Mouse (Mus musculus) liver, embryonic 13.5 days (tissue): ENCODE measurements around the gene Mlc1. TPM values are rescaled to one million over a fixed set of nuclear protein-coding genes. Genes with fewer than 3 reads are reported as not detected.

Source experiments
- ATAC-seq: fragments of 200-750 bp; cut with Nextera tagmentation; 2 replicates; pipeline ENCODE4 v1.8.0; 2017; ENCODE audit warnings: low read depth, mild to moderate bottlenecking, moderate number of reproducible peaks, moderate library complexity
- DNase-seq: peaks from one replicate; pipeline ENCODE4 v3.0.0; 2022
- H3K27ac ChIP-seq: fragments of 300-500 bp; sonication (generic); 2 replicates; pipeline ENCODE4 v1.5.1; 2015; ENCODE audit warnings: moderate library complexity, mild to moderate bottlenecking, inconsistent platforms
- H3K27me3 ChIP-seq: fragments of 300-500 bp; sonication (generic); 2 replicates; pipeline ENCODE4 v1.6.1; 2015; ENCODE audit warnings: mild to moderate bottlenecking, inconsistent platforms
- H3K36me3 ChIP-seq: fragments of 300-500 bp; sonication (generic); 2 replicates; pipeline ENCODE4 v1.6.1; 2015; ENCODE audit warnings: mild to moderate bottlenecking, inconsistent platforms
- H3K4me1 ChIP-seq: fragments of 300-500 bp; sonication (generic); replicated peaks from 2 replicates; pipeline ENCODE4 v1.6.1; 2015; ENCODE audit warnings: inconsistent platforms
- H3K4me2 ChIP-seq: fragments of 300-500 bp; sonication (generic); 2 replicates; pipeline ENCODE4 v1.6.1; 2015; ENCODE audit warnings: inconsistent platforms, mild to moderate bottlenecking, moderate library complexity
- H3K4me3 ChIP-seq: fragments of 300-500 bp; sonication (generic); replicated peaks from 2 replicates; pipeline ENCODE4 v1.5.1; 2015; ENCODE audit warnings: mild to moderate bottlenecking, inconsistent platforms
- H3K9ac ChIP-seq: fragments of 300-500 bp; sonication (generic); 2 replicates; pipeline ENCODE4 v1.6.1; 2015; ENCODE audit warnings: mild to moderate bottlenecking, inconsistent platforms
- H3K9me3 ChIP-seq: fragments of 300-500 bp; sonication (generic); replicated peaks from 2 replicates; pipeline ENCODE4 v1.6.1; 2016; ENCODE audit warnings: inconsistent platforms
- WGBS: fragments of 180-500 bp; shearing (Covaris S2); methylation state at CpG from one replicate; pipeline ENCODE4 v1.1.7; 2015; ENCODE audit not compliant: insufficient replicate concordance; 5-methylcytosine and 5-hydroxymethylcytosine counted together
- polyA plus RNA-seq: library from polyadenylated mRNA; unstranded; fragments of >200 nt; fragmentation: Nextera tagmentation; extraction: Ambion mirVana; gene quantifications from 2 replicates; pipeline ENCODE4 v1.2.1, GENCODE M21; 2015

Gene Mlc1
- polyA plus RNA-seq, 1 experiment from 2014 or later, result 0.03 TPM

GRCm38 (mm10) chr15:88906347-88906746 lies 72.5 kb downstream of the Mlc1 start:
- no peaks in the 10 kb centered on the region for H3K4me1 ChIP-seq

More at GRCm38 (mm10) chr15:88906347-88906746, 72.5 kb downstream of the Mlc1 start:
- no peaks in the 10 kb centered on the region for H3K27me3 ChIP-seq
- no peak overlapping the region for H3K27ac ChIP-seq
- ATAC-seq (no peak), DNase-seq (no peak)
- H3K4me3 ChIP-seq, result no peak overlapping the region
- no peaks in the 10 kb centered on the region for H3K9me3 ChIP-seq
- WGBS, result 53% methylated on average over 4 of the region's 4 CpGs
- H3K36me3 ChIP-seq, result no peaks in the 10 kb centered on the region
- no peak overlapping the region for H3K4me2 ChIP-seq
- H3K9ac ChIP-seq, result no peak overlapping the region

Other genes with a start within 250 kb of the Mlc1 start
- gene Brd1, start 244.8 kb downstream of the Mlc1 start, polyA plus RNA-seq, result 5.5 and 6.0 TPM in 2 replicates
- 10.5 and 13.3 TPM in 2 replicates for gene Zbed4, start 227.3 kb downstream of the Mlc1 start, polyA plus RNA-seq
- 5.6 and 6.3 TPM in 2 replicates for gene Alg12, start 159.7 kb downstream of the Mlc1 start, polyA plus RNA-seq
- gene Creld2, start 159.4 kb downstream of the Mlc1 start, polyA plus RNA-seq, result 49.6 and 55.4 TPM in 2 replicates
- gene Pim3, start 116.8 kb downstream of the Mlc1 start, polyA plus RNA-seq, result 13.8 and 15.1 TPM in 2 replicates
- gene Ttll8, start 24.6 kb downstream of the Mlc1 start, polyA plus RNA-seq, result not detected in 2 replicates
- gene Mov10l1, start 3.9 kb upstream of the Mlc1 start, polyA plus RNA-seq, result not detected in 2 replicates
- gene Panx2, start 80.7 kb upstream of the Mlc1 start, polyA plus RNA-seq, result not detected in 2 replicates
- gene Trabd, start 96.1 kb upstream of the Mlc1 start, polyA plus RNA-seq, result 16.4 and 16.6 TPM in 2 replicates
- 6.4 and 7.1 TPM in 2 replicates for gene Selenoo, start 110.1 kb upstream of the Mlc1 start, polyA plus RNA-seq
- 6.5 and 6.7 TPM in 2 replicates for gene Tubgcp6, start 144.1 kb upstream of the Mlc1 start, polyA plus RNA-seq
- gene Hdac10, start 149.7 kb upstream of the Mlc1 start, polyA plus RNA-seq, result 10.2 TPM in 2 replicates
- gene Mapk12, start 161.7 kb upstream of the Mlc1 start, polyA plus RNA-seq, result 1.5 and 1.7 TPM in 2 replicates
- 0.76 and 0.78 TPM in 2 replicates for gene Mapk11, start 170.6 kb upstream of the Mlc1 start, polyA plus RNA-seq
- 20.2 and 21.2 TPM in 2 replicates for gene Plxnb2, start 201.8 kb upstream of the Mlc1 start, polyA plus RNA-seq
- 3.0 and 3.2 TPM in 2 replicates for gene Dennd6b, start 217.5 kb upstream of the Mlc1 start, polyA plus RNA-seq
- gene Ppp6r2, start 232.5 kb upstream of the Mlc1 start, polyA plus RNA-seq, result 16.2 and 17.1 TPM in 2 replicates